Mouse (Mus musculus) spleen, adult 2 months (tissue): ENCODE measurements around the gene Eml5.

Experiments
- CTCF ChIP-seq: fragments of 200-500 bp; IDR thresholded peaks from 2 replicates; pipeline ENCODE4 v1.5.1; 2011; ENCODE audit warnings: mild to moderate bottlenecking, inconsistent platforms; ENCODE audit not compliant: insufficient read depth, insufficient read length, insufficient replicate concordance; ENCODE audit errors: extremely low read depth
- POLR2A ChIP-seq: fragments of 200-500 bp; IDR thresholded peaks from 2 replicates; pipeline ENCODE4 v1.6.1; 2011; ENCODE audit warnings: low read depth, low read length, inconsistent platforms

- TF ChIP-seq CTCF (no peak), POLR2A (no peak)
Measured at GRCm38 (mm10) chr12:98884515-98884914, 16.8 kb downstream of the Eml5 start.
